Mouse (Mus musculus) stomach, embryonic 14.5 days (tissue): ENCODE measurements at regions not wholly inside any gene's neighbourhood (a gene's known extent, or its start where the extent isn't known, plus 50 kb on each side); places are given as distances from the start of the nearest gene placed in this dataset.
A peak's percentile ranks its signal among the peaks of the same experiment; 100 is the strongest.

Experiments used
- ATAC-seq: fragments of 200-750 bp; cut with Nextera tagmentation; 2 replicates; pipeline ENCODE4 v1.8.0; 2017; ENCODE audit warnings: low read depth, moderate TSS enrichment; ENCODE audit not compliant: insufficient number of reproducible peaks, insufficient read depth, low FRiP score
- H3K27ac ChIP-seq: fragments of 300-500 bp; sonication (generic); 2 replicates; pipeline ENCODE4 v1.5.1; 2014; ENCODE audit warnings: mild to moderate bottlenecking, low read length, moderate library complexity, mixed read lengths
- H3K27me3 ChIP-seq: fragments of 300-500 bp; sonication (generic); 2 replicates; pipeline ENCODE4 v1.6.1; 2014; ENCODE audit warnings: low read length, control low read depth, mixed read lengths; ENCODE audit not compliant: control insufficient read depth, insufficient read depth
- H3K36me3 ChIP-seq: fragments of 300-500 bp; sonication (generic); 2 replicates; pipeline ENCODE4 v1.6.1; 2014; ENCODE audit warnings: mild to moderate bottlenecking, control low read depth, low read length, moderate library complexity, mixed read lengths; ENCODE audit not compliant: control insufficient read depth, insufficient read depth
- H3K4me1 ChIP-seq: fragments of 300-500 bp; sonication (generic); 2 replicates; pipeline ENCODE4 v1.6.1; 2014; ENCODE audit warnings: low read length, control low read depth, mixed read lengths; ENCODE audit not compliant: control insufficient read depth, insufficient read depth
- H3K4me2 ChIP-seq: fragments of 300-500 bp; sonication (generic); replicated peaks from 2 replicates; pipeline ENCODE4 v1.6.1; 2014; ENCODE audit warnings: low read depth, low read length, control low read depth
- H3K4me3 ChIP-seq: fragments of 300-500 bp; sonication (generic); 2 replicates; pipeline ENCODE4 v1.5.1; 2014; ENCODE audit warnings: low read depth, low read length, control low read depth
- H3K9ac ChIP-seq: fragments of 300-500 bp; sonication (generic); replicated peaks from 2 replicates; pipeline ENCODE4 v1.6.1; 2014; ENCODE audit warnings: low read depth, mild to moderate bottlenecking, control low read depth, low read length, moderate library complexity, mixed read lengths
- H3K9me3 ChIP-seq: fragments of 300-500 bp; sonication (generic); 2 replicates; pipeline ENCODE4 v1.6.1; 2016; ENCODE audit warnings: low read depth, low read length, control low read depth; ENCODE audit not compliant: control insufficient read depth
- WGBS: fragments of 180-500 bp; shearing (Covaris S2); extraction: QIAGEN DNeasy Blood & Tissue Kit; methylation state at CpG from one replicate; pipeline ENCODE4 v1.1.7; 2014; 5-methylcytosine and 5-hydroxymethylcytosine counted together

- H3K27ac ChIP-seq: no peak overlapping the region
- H3K4me1 ChIP-seq: no peaks in the 10 kb centered on the region
- no peaks in the 10 kb centered on the region for H3K36me3 ChIP-seq
- H3K4me3 ChIP-seq: no peak overlapping the region
- 90% methylated on average over 4 of the region's 4 CpGs for WGBS
- no peaks in the 10 kb centered on the region for H3K27me3 ChIP-seq
- no peak overlapping the region for H3K4me2 ChIP-seq
- ATAC-seq: no peak
- H3K9ac ChIP-seq: no peak overlapping the region
- H3K9me3 ChIP-seq: no peaks in the 10 kb centered on the region
These were observed 420.1 kb upstream of the Pmfbp1 start for GRCm38 (mm10) chr8:109073715-109074114.

GRCm38 (mm10) chr8:109075006-109075405 is 418.8 kb upstream of the Pmfbp1 start:
- no peaks in the 10 kb centered on the region for H3K9me3 ChIP-seq
- ATAC-seq: no peak
- H3K4me1 ChIP-seq: no peaks in the 10 kb centered on the region
- no peaks in the 10 kb centered on the region for H3K36me3 ChIP-seq
- 18% methylated on average over 12 of the region's 12 CpGs for WGBS
- peak overlapping the region; percentile 42 for H3K4me2 ChIP-seq
- H3K4me3 ChIP-seq: peak overlapping the region; percentile 16
- H3K27ac ChIP-seq: no peak overlapping the region
- H3K27me3 ChIP-seq: no peaks in the 10 kb centered on the region
- no peak overlapping the region for H3K9ac ChIP-seq

GRCm38 (mm10) chr8:109079223-109079622 is 414.6 kb upstream of the Pmfbp1 start:
- Histone ChIP-seq H3K4me2 (no peak overlapping the region), H3K27ac (no peak overlapping the region), H3K36me3 (no peaks in the 10 kb centered on the region), H3K9ac (no peak overlapping the region), H3K27me3 (no peaks in the 10 kb centered on the region), H3K4me3 (no peak overlapping the region), H3K4me1 (no peaks in the 10 kb centered on the region), H3K9me3 (peaks cover 6% of the 10 kb centered on the region; the same call in 1 of the 2 replicates)
- no peak for ATAC-seq
- 56% methylated on average over 6 of the region's 6 CpGs for WGBS

- H3K9ac ChIP-seq: no peak overlapping the region
- WGBS: 32% methylated on average over 5 of the region's 5 CpGs
- no peak for ATAC-seq
- H3K4me1 ChIP-seq: no peaks in the 10 kb centered on the region
- H3K36me3 ChIP-seq: no peaks in the 10 kb centered on the region
- H3K27me3 ChIP-seq: no peaks in the 10 kb centered on the region
- H3K9me3 ChIP-seq: peaks cover 6% of the 10 kb centered on the region; the same call in 1 of the 2 replicates
- no peak overlapping the region for H3K4me2 ChIP-seq
- H3K4me3 ChIP-seq: no peak overlapping the region
- 0 out of 2 replicates have a peak overlapping the region, but pooled peaks have one; percentile 15 for H3K27ac ChIP-seq
These were observed 412.5 kb upstream of the Pmfbp1 start for GRCm38 (mm10) chr8:109081295-109081694.

- no peak overlapping the region for H3K4me3 ChIP-seq
- no peaks in the 10 kb centered on the region for H3K4me1 ChIP-seq
- WGBS: 85% methylated on average over 7 of the region's 7 CpGs
- no peak overlapping the region for H3K9ac ChIP-seq
- H3K36me3 ChIP-seq: no peaks in the 10 kb centered on the region
- no peak overlapping the region for H3K27ac ChIP-seq
- no peak overlapping the region for H3K4me2 ChIP-seq
- no peak for ATAC-seq
- peaks cover 6% of the 10 kb centered on the region; the same call in 1 of the 2 replicates for H3K9me3 ChIP-seq
- no peaks in the 10 kb centered on the region for H3K27me3 ChIP-seq
These were observed 408.7 kb upstream of the Pmfbp1 start for GRCm38 (mm10) chr8:109085134-109085533.

- H3K9ac ChIP-seq: no peak overlapping the region
- no peaks in the 10 kb centered on the region for H3K4me1 ChIP-seq
- H3K4me2 ChIP-seq: no peak overlapping the region
- ATAC-seq: no peak
- H3K9me3 ChIP-seq: no peaks in the 10 kb centered on the region
- no peak overlapping the region for H3K27ac ChIP-seq
- H3K4me3 ChIP-seq: no peak overlapping the region
- 55% methylated on average over 1 of the region's 1 CpGs for WGBS
- no peaks in the 10 kb centered on the region for H3K36me3 ChIP-seq
- no peaks in the 10 kb centered on the region for H3K27me3 ChIP-seq
These were observed 406.0 kb upstream of the Pmfbp1 start for GRCm38 (mm10) chr8:109087781-109088180.

GRCm38 (mm10) chr8:109099671-109100070 is 394.2 kb upstream of the Pmfbp1 start:
- Histone ChIP-seq H3K27ac (no peak overlapping the region), H3K9me3 (no peaks in the 10 kb centered on the region), H3K27me3 (no peaks in the 10 kb centered on the region), H3K4me2 (no peak overlapping the region), H3K36me3 (no peaks in the 10 kb centered on the region), H3K4me1 (no peaks in the 10 kb centered on the region), H3K9ac (no peak overlapping the region), H3K4me3 (no peak overlapping the region)
- WGBS: 84% methylated on average over 15 of the region's 15 CpGs
- ATAC-seq: no peak

- H3K9me3 ChIP-seq: no peaks in the 10 kb centered on the region
- no peaks in the 10 kb centered on the region for H3K27me3 ChIP-seq
- H3K4me3 ChIP-seq: no peak overlapping the region
- H3K9ac ChIP-seq: no peak overlapping the region
- H3K27ac ChIP-seq: no peak overlapping the region
- no peak for ATAC-seq
- 84% methylated on average over 5 of the region's 5 CpGs for WGBS
- no peak overlapping the region for H3K4me2 ChIP-seq
- H3K36me3 ChIP-seq: no peaks in the 10 kb centered on the region
- 0 out of 2 replicates have a peak, but pooled peaks cover 2% of the 10 kb centered on the region for H3K4me1 ChIP-seq
These were observed 392.4 kb upstream of the Pmfbp1 start for GRCm38 (mm10) chr8:109101416-109101815.

GRCm38 (mm10) chr8:109104798-109105326 is 389.0 kb upstream of the Pmfbp1 start:
- WGBS: 66% methylated on average over 6 of the region's 6 CpGs
- Histone ChIP-seq H3K4me1 (0 out of 2 replicates have a peak, but pooled peaks cover 2% of the 10 kb centered on the region), H3K36me3 (no peaks in the 10 kb centered on the region), H3K9me3 (no peaks in the 10 kb centered on the region), H3K4me2 (no peak overlapping the region), H3K4me3 (no peak overlapping the region), H3K27me3 (no peaks in the 10 kb centered on the region), H3K9ac (no peak overlapping the region), H3K27ac (no peak overlapping the region)
- ATAC-seq: no peak
